ENCODE assay signal across 12 mouse cellular contexts in genomic region chr13:4188174-4188573, GRCm38 (mm10). TPM values are rescaled to one million over a fixed set of nuclear protein-coding genes. Genes with fewer than 3 reads are reported as not detected.
DNase-seq lines count a peak whose midpoint lies in the region; ATAC-seq and TF ChIP-seq lines count a peak whose summit lies in the region.
"Had no signal": no experiment of that assay in that cellular context is flagged by ENCODE, and none has a peak within 500 bp of the region (broad histone marks: within the 10 kb centered on the region; RNA-seq: fewer than 3 reads in every experiment).

No protein-coding gene starts in this region.

- H3K27me3 ChIP-seq in kidney, embryonic 15.5 days, result no peaks in the 10 kb centered on the region
- H3K27me3 ChIP-seq in kidney, postnatal 0 days (ENCODE audit: insufficient read depth, low read length), result no peaks in the 10 kb centered on the region

- H3K9me3 ChIP-seq in kidney, embryonic 15.5 days (replicated peaks), result no peaks in the 10 kb centered on the region
- no peaks in the 10 kb centered on the region for H3K9me3 ChIP-seq in kidney, postnatal 0 days (replicated peaks; ENCODE audit: low read length)
- H3K9me3 ChIP-seq: forebrain, embryonic 10.5 days had no signal

- H3K27ac ChIP-seq in kidney, embryonic 15.5 days, result no peak overlapping the region
- no peak overlapping the region for H3K27ac ChIP-seq in kidney, postnatal 0 days
- H3K27ac ChIP-seq: forebrain, embryonic 10.5 days had no signal

- H3K4me1 ChIP-seq in kidney, embryonic 15.5 days, result no peaks in the 10 kb centered on the region
- no peaks in the 10 kb centered on the region for H3K4me1 ChIP-seq in kidney, postnatal 0 days (replicated peaks; ENCODE audit: insufficient read depth, low read length)
- H3K4me1 ChIP-seq: forebrain, embryonic 10.5 days had no signal

- no peak for ATAC-seq in kidney, embryonic 15.5 days (replicated peaks; ENCODE audit: low FRiP score)
- ATAC-seq in kidney, postnatal 0 days (replicated peaks; ENCODE audit: low FRiP score, low read depth), result no peak

- peak; percentile 77 for TF ChIP-seq CTCF in kidney, postnatal 0 days (IDR thresholded peaks at IDR 0.05; ENCODE audit: low read depth)

- no peak overlapping the region for H3K9ac ChIP-seq in kidney, embryonic 15.5 days
- no peak overlapping the region for H3K9ac ChIP-seq in kidney, postnatal 0 days (ENCODE audit: low read depth, low read length)

- H3K4me3 ChIP-seq in kidney, embryonic 15.5 days (replicated peaks), result no peak overlapping the region
- no peak overlapping the region for H3K4me3 ChIP-seq in kidney, postnatal 0 days (replicated peaks; ENCODE audit: low read depth, low read length)
- H3K4me3 ChIP-seq: forebrain, embryonic 10.5 days had no signal

- WGBS in kidney, embryonic 15.5 days, result 84% methylated on average over 2 of the region's 2 CpGs
- WGBS in kidney, postnatal 0 days, result 58% methylated on average over 2 of the region's 2 CpGs

- H3K36me3 ChIP-seq in kidney, embryonic 15.5 days, result no peaks in the 10 kb centered on the region
- no peaks in the 10 kb centered on the region for H3K36me3 ChIP-seq in kidney, postnatal 0 days (ENCODE audit: insufficient read depth, low read length)
- H3K36me3 ChIP-seq: forebrain, embryonic 10.5 days had no signal

- DNase-seq in embryo, embryonic 10 days (ENCODE audit: low spot score), result peak; percentile 19
- DNase-seq in embryo, embryonic 10.5 days (ENCODE audit: low spot score), result no peak
- peak; percentile 22 for DNase-seq in kidney, adult 18-20 months
- peak; percentile 53 for DNase-seq in 416B (ENCODE audit: low read depth)
- DNase-seq in kidney, postnatal 0 days (ENCODE audit: low spot score), result peak; percentile 71
- DNase-seq in MN1 (ENCODE audit: low spot score), result no peak
- DNase-seq in cerebellum, adult 11 months, result no peak
- DNase-seq: cerebellum, adult 8-10 months had no signal

- no peak overlapping the region for H3K4me2 ChIP-seq in kidney, embryonic 15.5 days
- no peak overlapping the region for H3K4me2 ChIP-seq in kidney, postnatal 0 days (ENCODE audit: low read length)

RNA-seq across cellular contexts. Expression of gene Akr1c13, which starts 2.8 kb away (rescaled TPM):
- polyA plus RNA-seq in kidney, embryonic 15.5 days (2015; fragmentation: Nextera tagmentation; extraction: Ambion mirVana), result 5.9 and 6.5 TPM in 2 replicates
- 10.1 and 11.6 TPM in 2 replicates for polyA plus RNA-seq in kidney, postnatal 0 days (2015; fragmentation: Nextera tagmentation; extraction: Ambion mirVana)

RNA-seq across cellular contexts. Expression of gene Akr1c18, which starts 37.7 kb away (rescaled TPM):
- 1.7 and 2.9 TPM in 2 replicates for polyA plus RNA-seq in kidney, embryonic 15.5 days (2015; fragmentation: Nextera tagmentation; extraction: Ambion mirVana)
- polyA plus RNA-seq in kidney, postnatal 0 days (2015; fragmentation: Nextera tagmentation; extraction: Ambion mirVana), result 3.8 and 4.1 TPM in 2 replicates
- polyA plus RNA-seq: C2C12; forebrain, embryonic 10.5 days; small intestine, adult 2 months had no signal

RNA-seq across cellular contexts. Expression of gene Akr1c19, which starts 40.3 kb away (rescaled TPM):
- polyA plus RNA-seq in kidney, embryonic 15.5 days (2015; fragmentation: Nextera tagmentation; extraction: Ambion mirVana), result 33.4 and 34.6 TPM in 2 replicates
- polyA plus RNA-seq in kidney, postnatal 0 days (2015; fragmentation: Nextera tagmentation; extraction: Ambion mirVana), result 73.0 and 76.7 TPM in 2 replicates
- polyA plus RNA-seq: C2C12 had no signal

Comparison
In these comparisons a context has a peak if more than half of its experiments do, and no peak if none do; other contexts are left out.
1. DNase-seq: peak in embryo, embryonic 10 days (single experiment), kidney, adult 18-20 months (single experiment), 416B (single experiment) and kidney, postnatal 0 days (single experiment); none in embryo, embryonic 10.5 days (single experiment), MN1 (single experiment) and cerebellum, adult 11 months (single experiment).